Mouse (Mus musculus): ENCODE data around the gene Mitf. TPM values are rescaled to one million over a fixed set of nuclear protein-coding genes. Genes with fewer than 3 reads are reported as not detected.

The Mitf gene
- polyA plus RNA-seq, 1 experiment from 2014 or later, result 1.2 TPM

DNA sequence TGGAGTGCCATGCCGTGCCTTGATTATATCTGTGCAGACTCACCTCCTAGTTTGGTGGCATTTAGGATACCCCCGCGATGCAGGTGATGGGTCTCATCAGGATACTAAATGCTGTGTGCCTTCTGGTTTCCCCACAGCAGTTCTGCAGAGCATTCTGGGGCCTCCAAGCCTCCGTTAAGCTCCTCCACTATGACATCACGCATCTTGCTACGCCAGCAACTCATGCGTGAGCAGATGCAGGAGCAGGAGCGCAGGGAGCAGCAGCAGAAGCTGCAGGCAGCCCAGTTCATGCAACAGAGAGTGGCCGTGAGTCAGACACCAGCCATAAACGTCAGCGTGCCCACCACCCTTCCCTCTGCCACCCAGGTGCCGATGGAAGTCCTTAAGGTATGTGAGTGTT lies 134.1 kb downstream of the Mitf start:
- no peak for ATAC-seq

GRCm38 (mm10) chr6:97950033-97950881 lies 143.4 kb downstream of the Mitf start:
- H3K9me3 ChIP-seq (ENCODE audit: control insufficient read depth, low read length), result no peaks in the 10 kb centered on the region
- no peaks in the 10 kb centered on the region for H3K4me1 ChIP-seq (ENCODE audit: control insufficient read depth, insufficient read depth, low read length)
- no peaks in the 10 kb centered on the region for H3K36me3 ChIP-seq (ENCODE audit: control insufficient read depth, insufficient read depth, low read length)
- no peak for ATAC-seq
- H3K4me3 ChIP-seq (ENCODE audit: low read length), result no peak overlapping the region
- WGBS, result 77% methylated on average over 13 of the region's 13 CpGs
- no peak overlapping the region for H3K4me2 ChIP-seq (ENCODE audit: low read depth, low read length)
- H3K27ac ChIP-seq (ENCODE audit: low read length), result no peak overlapping the region
- no peaks in the 10 kb centered on the region for H3K27me3 ChIP-seq (replicated peaks; ENCODE audit: control insufficient read depth, insufficient read depth, low read length)
- no peak overlapping the region for H3K9ac ChIP-seq (ENCODE audit: low read depth, low read length)

More for the DNA sequence above, 134.1 kb downstream of the Mitf start:
- Histone ChIP-seq H3K4me3 (ENCODE audit: low read length) (no peak overlapping the region), H3K4me2 (ENCODE audit: low read depth, low read length) (no peak overlapping the region), H3K27ac (ENCODE audit: low read length) (no peak overlapping the region), H3K9me3 (ENCODE audit: control insufficient read depth, low read length) (no peaks in the 10 kb centered on the region), H3K9ac (ENCODE audit: low read depth, low read length) (no peak overlapping the region), H3K27me3 (replicated peaks; ENCODE audit: control insufficient read depth, insufficient read depth, low read length) (no peaks in the 10 kb centered on the region), H3K4me1 (ENCODE audit: control insufficient read depth, insufficient read depth, low read length) (no peaks in the 10 kb centered on the region), H3K36me3 (ENCODE audit: control insufficient read depth, insufficient read depth, low read length) (no peaks in the 10 kb centered on the region)
- 74% methylated on average over 12 of the region's 12 CpGs for WGBS

DNA sequence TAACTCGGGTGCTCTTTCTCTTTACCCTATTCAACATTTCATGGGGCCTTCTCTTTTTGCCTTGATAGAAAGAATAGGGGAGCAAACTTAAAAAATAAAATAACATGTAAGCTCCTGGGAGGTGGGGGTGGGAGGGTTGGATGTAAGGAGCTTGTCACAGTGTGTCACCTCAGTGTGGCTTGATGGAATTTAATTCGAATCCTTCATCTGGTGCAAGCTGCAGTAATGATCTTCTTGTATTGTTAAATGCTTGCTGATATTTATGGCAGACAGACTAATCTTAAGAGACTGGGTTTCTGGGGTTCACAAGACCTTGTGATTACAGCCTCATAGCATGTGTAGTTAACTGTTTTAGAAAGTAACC lies 144.0 kb downstream of the Mitf start:
- H3K9ac ChIP-seq (ENCODE audit: low read depth, low read length), result no peak overlapping the region
- no peak for ATAC-seq
- H3K4me3 ChIP-seq (ENCODE audit: low read length), result no peak overlapping the region
- no peaks in the 10 kb centered on the region for H3K9me3 ChIP-seq (ENCODE audit: control insufficient read depth, low read length)
- H3K27me3 ChIP-seq (replicated peaks; ENCODE audit: control insufficient read depth, insufficient read depth, low read length), result no peaks in the 10 kb centered on the region
- H3K36me3 ChIP-seq (ENCODE audit: control insufficient read depth, insufficient read depth, low read length), result no peaks in the 10 kb centered on the region
- no peak overlapping the region for H3K27ac ChIP-seq (ENCODE audit: low read length)
- no peaks in the 10 kb centered on the region for H3K4me1 ChIP-seq (ENCODE audit: control insufficient read depth, insufficient read depth, low read length)
- no peak overlapping the region for H3K4me2 ChIP-seq (ENCODE audit: low read depth, low read length)
- 81% methylated on average over 2 of the region's 2 CpGs for WGBS

GRCm38 (mm10) chr6:97951711-97952110 lies 144.9 kb downstream of the Mitf start:
- Histone ChIP-seq H3K4me3 (ENCODE audit: low read length) (no peak overlapping the region), H3K9me3 (ENCODE audit: control insufficient read depth, low read length) (no peaks in the 10 kb centered on the region), H3K27me3 (replicated peaks; ENCODE audit: control insufficient read depth, insufficient read depth, low read length) (no peaks in the 10 kb centered on the region), H3K4me1 (ENCODE audit: control insufficient read depth, insufficient read depth, low read length) (no peaks in the 10 kb centered on the region), H3K9ac (ENCODE audit: low read depth, low read length) (no peak overlapping the region), H3K27ac (ENCODE audit: low read length) (no peak overlapping the region), H3K36me3 (ENCODE audit: control insufficient read depth, insufficient read depth, low read length) (no peaks in the 10 kb centered on the region), H3K4me2 (ENCODE audit: low read depth, low read length) (no peak overlapping the region)
- no peak for ATAC-seq
- WGBS, result 77% methylated on average over 1 of the region's 1 CpGs

- Histone ChIP-seq H3K4me2 (ENCODE audit: low read depth, low read length) (no peak overlapping the region), H3K4me3 (ENCODE audit: low read length) (no peak overlapping the region), H3K4me1 (ENCODE audit: control insufficient read depth, insufficient read depth, low read length) (no peaks in the 10 kb centered on the region), H3K9me3 (ENCODE audit: control insufficient read depth, low read length) (no peaks in the 10 kb centered on the region), H3K36me3 (ENCODE audit: control insufficient read depth, insufficient read depth, low read length) (no peaks in the 10 kb centered on the region), H3K27ac (ENCODE audit: low read length) (no peak overlapping the region), H3K27me3 (replicated peaks; ENCODE audit: control insufficient read depth, insufficient read depth, low read length) (no peaks in the 10 kb centered on the region), H3K9ac (ENCODE audit: low read depth, low read length) (no peak overlapping the region)
- WGBS, result 85% methylated on average over 8 of the region's 8 CpGs
- ATAC-seq, result no peak
Measured at GRCm38 (mm10) chr6:97952845-97953244, 146.0 kb downstream of the Mitf start.

- no peak for ATAC-seq
- Histone ChIP-seq H3K36me3 (ENCODE audit: control insufficient read depth, insufficient read depth, low read length) (no peaks in the 10 kb centered on the region), H3K9ac (ENCODE audit: low read depth, low read length) (no peak overlapping the region), H3K9me3 (ENCODE audit: control insufficient read depth, low read length) (no peaks in the 10 kb centered on the region), H3K27ac (ENCODE audit: low read length) (no peak overlapping the region), H3K4me2 (ENCODE audit: low read depth, low read length) (no peak overlapping the region), H3K4me3 (ENCODE audit: low read length) (no peak overlapping the region), H3K27me3 (replicated peaks; ENCODE audit: control insufficient read depth, insufficient read depth, low read length) (no peaks in the 10 kb centered on the region), H3K4me1 (ENCODE audit: control insufficient read depth, insufficient read depth, low read length) (no peaks in the 10 kb centered on the region)
- WGBS, result 69% methylated on average over 6 of the region's 6 CpGs
Measured at GRCm38 (mm10) chr6:97956121-97956520, 149.3 kb downstream of the Mitf start.

DNA sequence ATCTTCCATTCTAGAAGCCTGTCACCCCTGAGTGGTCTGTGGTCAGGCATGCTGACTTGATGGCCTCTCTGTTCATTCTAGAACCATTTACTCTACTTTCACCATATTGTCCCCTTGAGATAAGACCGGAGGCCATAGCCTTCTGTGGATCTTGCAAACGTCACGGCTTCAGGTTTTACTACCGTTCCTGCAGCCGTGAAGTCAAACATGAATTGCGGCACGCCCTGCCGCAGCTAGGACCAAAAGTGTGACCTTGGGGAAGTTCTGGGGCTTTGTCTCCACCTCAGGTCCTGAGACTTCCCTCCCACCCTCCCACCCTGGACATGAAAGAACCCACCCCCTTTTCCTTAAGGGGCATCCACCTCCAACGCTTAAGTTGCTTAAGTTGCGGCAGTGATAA lies 149.8 kb downstream of the Mitf start:
- no peaks in the 10 kb centered on the region for H3K4me1 ChIP-seq (ENCODE audit: control insufficient read depth, insufficient read depth, low read length)
- ATAC-seq, result peak; percentile 50; the same call in 1 of the 2 replicates
- no peaks in the 10 kb centered on the region for H3K27me3 ChIP-seq (replicated peaks; ENCODE audit: control insufficient read depth, insufficient read depth, low read length)
- no peak overlapping the region for H3K9ac ChIP-seq (ENCODE audit: low read depth, low read length)
- no peak overlapping the region for H3K4me2 ChIP-seq (ENCODE audit: low read depth, low read length)
- WGBS, result 60% methylated on average over 10 of the region's 10 CpGs
- H3K36me3 ChIP-seq (ENCODE audit: control insufficient read depth, insufficient read depth, low read length), result no peaks in the 10 kb centered on the region
- H3K4me3 ChIP-seq (ENCODE audit: low read length), result no peak overlapping the region
- no peaks in the 10 kb centered on the region for H3K9me3 ChIP-seq (ENCODE audit: control insufficient read depth, low read length)
- no peak overlapping the region for H3K27ac ChIP-seq (ENCODE audit: low read length)

GRCm38 (mm10) chr6:97958276-97958675 lies 151.4 kb downstream of the Mitf start:
- Histone ChIP-seq H3K27me3 (replicated peaks; ENCODE audit: control insufficient read depth, insufficient read depth, low read length) (no peaks in the 10 kb centered on the region), H3K27ac (ENCODE audit: low read length) (no peak overlapping the region), H3K4me2 (ENCODE audit: low read depth, low read length) (no peak overlapping the region), H3K4me3 (ENCODE audit: low read length) (no peak overlapping the region), H3K9me3 (ENCODE audit: control insufficient read depth, low read length) (no peaks in the 10 kb centered on the region), H3K36me3 (ENCODE audit: control insufficient read depth, insufficient read depth, low read length) (no peaks in the 10 kb centered on the region), H3K4me1 (ENCODE audit: control insufficient read depth, insufficient read depth, low read length) (no peaks in the 10 kb centered on the region), H3K9ac (ENCODE audit: low read depth, low read length) (no peak overlapping the region)
- ATAC-seq, result no peak
- 64% methylated on average over 4 of the region's 4 CpGs for WGBS

DNA sequence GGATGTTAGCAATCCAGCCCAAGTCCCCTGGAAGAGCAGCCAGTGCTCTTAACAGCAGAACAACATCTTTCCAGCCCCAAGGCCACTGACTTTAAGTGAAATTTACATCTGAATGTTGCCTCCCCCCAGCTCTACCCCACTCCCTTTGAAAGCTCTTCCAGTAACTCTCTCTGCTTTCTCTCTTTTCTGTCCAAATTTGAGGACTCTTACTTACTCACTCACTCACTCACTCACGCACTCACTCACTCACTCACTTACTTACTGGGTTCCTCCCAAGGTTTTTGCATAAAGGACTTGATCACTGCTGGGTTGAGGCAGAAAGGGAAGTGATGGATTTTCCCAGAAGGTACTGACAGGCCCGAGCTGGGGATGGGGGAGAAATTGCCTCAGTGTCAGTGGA lies 154.9 kb downstream of the Mitf start:
- no peaks in the 10 kb centered on the region for H3K9me3 ChIP-seq (ENCODE audit: control insufficient read depth, low read length)
- WGBS, result 60% methylated on average over 2 of the region's 2 CpGs

DNA sequence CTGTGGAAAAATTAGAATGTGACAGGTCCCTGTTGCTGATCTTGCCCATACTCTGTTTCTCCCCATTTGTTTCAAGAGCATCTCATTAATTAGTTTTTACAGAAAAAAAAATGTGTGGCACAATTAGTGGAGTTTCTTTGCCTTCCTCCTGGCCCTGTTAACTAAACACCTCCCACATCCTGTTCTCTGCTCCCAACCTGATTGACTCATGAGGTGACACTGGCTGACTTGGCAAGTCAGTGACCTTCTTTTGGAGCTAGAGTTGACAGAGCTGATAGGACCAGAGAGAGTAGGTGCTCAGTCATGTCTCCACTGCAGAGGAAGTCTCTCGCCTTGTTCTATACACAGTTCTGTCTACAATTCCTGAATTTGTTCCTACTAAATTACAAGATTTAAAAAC lies 155.5 kb downstream of the Mitf start:
- no peak overlapping the region for H3K27ac ChIP-seq (ENCODE audit: low read length)
- H3K4me2 ChIP-seq (ENCODE audit: low read depth, low read length), result no peak overlapping the region
- no peak for ATAC-seq
- no peaks in the 10 kb centered on the region for H3K36me3 ChIP-seq (ENCODE audit: control insufficient read depth, insufficient read depth, low read length)
- no peaks in the 10 kb centered on the region for H3K9me3 ChIP-seq (ENCODE audit: control insufficient read depth, low read length)
- H3K27me3 ChIP-seq (replicated peaks; ENCODE audit: control insufficient read depth, insufficient read depth, low read length), result no peaks in the 10 kb centered on the region
- H3K4me1 ChIP-seq (ENCODE audit: control insufficient read depth, insufficient read depth, low read length), result no peaks in the 10 kb centered on the region
- H3K9ac ChIP-seq (ENCODE audit: low read depth, low read length), result no peak overlapping the region
- H3K4me3 ChIP-seq (ENCODE audit: low read length), result no peak overlapping the region
- WGBS, result 71% methylated on average over 1 of the region's 1 CpGs

More for the DNA sequence above, 154.9 kb downstream of the Mitf start:
- H3K4me1 ChIP-seq (ENCODE audit: control insufficient read depth, insufficient read depth, low read length), result no peaks in the 10 kb centered on the region
- H3K27ac ChIP-seq (ENCODE audit: low read length), result no peak overlapping the region
- H3K36me3 ChIP-seq (ENCODE audit: control insufficient read depth, insufficient read depth, low read length), result no peaks in the 10 kb centered on the region
- no peak overlapping the region for H3K4me2 ChIP-seq (ENCODE audit: low read depth, low read length)
- no peak overlapping the region for H3K4me3 ChIP-seq (ENCODE audit: low read length)
- ATAC-seq, result no peak
- no peaks in the 10 kb centered on the region for H3K27me3 ChIP-seq (replicated peaks; ENCODE audit: control insufficient read depth, insufficient read depth, low read length)
- no peak overlapping the region for H3K9ac ChIP-seq (ENCODE audit: low read depth, low read length)
